In the genomic region with DNA sequence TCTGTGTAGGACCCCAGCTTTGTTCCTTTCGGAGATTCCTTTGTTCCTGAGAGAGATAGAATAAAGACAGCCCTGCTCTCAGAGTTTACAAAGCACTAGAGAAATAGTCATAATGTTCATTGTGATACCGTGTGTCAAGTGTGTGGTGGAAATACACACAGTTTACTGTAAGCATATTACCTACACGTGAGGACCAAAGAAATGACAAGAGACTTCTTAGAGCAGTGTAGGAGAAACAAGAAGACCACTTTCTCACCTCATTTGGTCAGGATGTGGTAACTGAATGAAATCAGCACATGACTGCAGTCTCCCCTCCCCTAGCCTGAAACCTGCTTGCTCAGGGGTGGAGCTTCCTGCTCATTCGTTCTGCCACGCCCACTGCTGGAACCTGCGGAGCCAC, we compare ENCODE assay signal across 1 mouse cellular context.
TF ChIP-seq lines count a peak whose summit lies in the region.

No protein-coding gene starts in this region.

TF ChIP-seq in MEL, 35 proteins besides CTCF, POLR2A, EP300 and RAD21:
- TF ChIP-seq TCF12 (IDR thresholded peaks at IDR 0.05; ENCODE audit: low read depth, low read length) (peak; percentile 50; the same call in 1 of the 2 replicates), SIN3A (IDR thresholded peaks at IDR 0.05; ENCODE audit: low read length) (peak; percentile 13; the same call in 1 of the 2 replicates), RCOR1 (IDR thresholded peaks at IDR 0.05; ENCODE audit: low read depth, low read length) (no peak), HCFC1 (IDR thresholded peaks at IDR 0.05; ENCODE audit: low read depth, low read length) (no peak), CHD1 (IDR thresholded peaks at IDR 0.05; ENCODE audit: low read depth, low read length) (0 out of 2 replicates have a peak, but pooled peaks have one; percentile 17), MXI1 (IDR thresholded peaks at IDR 0.05; ENCODE audit: low read depth, low read length) (peak; percentile 89), ZC3H11A (IDR thresholded peaks at IDR 0.05; ENCODE audit: low read depth, low read length) (no peak), JUND (IDR thresholded peaks at IDR 0.05; ENCODE audit: low read depth, low read length) (no peak), BHLHE40 (IDR thresholded peaks at IDR 0.05; ENCODE audit: borderline replicate concordance, low read depth, low read length) (peak; percentile 74), ELF1 (IDR thresholded peaks at IDR 0.05; ENCODE audit: low read depth, low read length) (0 out of 2 replicates have a peak, but pooled peaks have one; percentile 4), NELFE (IDR thresholded peaks at IDR 0.05; ENCODE audit: low read depth, low read length) (peak; percentile 90), TAL1 (IDR thresholded peaks at IDR 0.05; ENCODE audit: low read length) (no peak), MYB (IDR thresholded peaks at IDR 0.05; ENCODE audit: low read depth, low read length) (no peak), ZKSCAN1 (IDR thresholded peaks at IDR 0.05; ENCODE audit: low read depth, low read length) (no peak), ZNF384 (IDR thresholded peaks at IDR 0.05; ENCODE audit: low read depth, low read length) (no peak), POLR2AphosphoS5 (IDR thresholded peaks at IDR 0.05; ENCODE audit: borderline replicate concordance, low read depth, low read length) (peak; percentile 72; the same call in 1 of the 2 replicates), NRF1 (IDR thresholded peaks at IDR 0.05; ENCODE audit: insufficient read depth, low read depth, low read length, poor library complexity, severe bottlenecking) (no peak), ETS1 (IDR thresholded peaks at IDR 0.05; ENCODE audit: low read depth, low read length) (peak; percentile 26; the same call in 1 of the 2 replicates), MYC (IDR thresholded peaks at IDR 0.05; ENCODE audit: low read depth, low read length) (peak; percentile 68; the same call in 1 of the 2 replicates), CHD2 (IDR thresholded peaks at IDR 0.05; ENCODE audit: low read length) (no peak), GATA1 (IDR thresholded peaks at IDR 0.05; ENCODE audit: low read depth, low read length) (no peak), KAT2A (conservative IDR thresholded peaks at IDR 0.05; ENCODE audit: low read depth, low read length) (no peak), GABPA (IDR thresholded peaks at IDR 0.05; ENCODE audit: low read depth, low read length) (no peak), SMC3 (IDR thresholded peaks at IDR 0.05; ENCODE audit: low read depth, low read length) (no peak), USF2 (IDR thresholded peaks at IDR 0.05; ENCODE audit: borderline replicate concordance in 1 of 2, insufficient read depth in 1 of 2, low read depth in 1 of 2, low read length in 2 of 2) (no peak), UBTF (IDR thresholded peaks at IDR 0.05; ENCODE audit: borderline replicate concordance, insufficient read depth, low read depth, low read length) (no peak), MEF2A (IDR thresholded peaks at IDR 0.05; ENCODE audit: extremely low read depth, insufficient replicate concordance, low read depth, low read length, poor library complexity, severe bottlenecking) (no peak), ZMIZ1 (IDR thresholded peaks at IDR 0.05; ENCODE audit: low read depth, low read length) (peak; percentile 49; the same call in 1 of the 2 replicates), MAZ (IDR thresholded peaks at IDR 0.05; ENCODE audit: low read depth, low read length) (0 out of 2 replicates have a peak, but pooled peaks have one; percentile 41), POLR2AphosphoS2 (IDR thresholded peaks at IDR 0.05; ENCODE audit: low read length) (peak; percentile 93), MAX (IDR thresholded peaks at IDR 0.05; ENCODE audit: low read length) (peak; percentile 74), MAFK (IDR thresholded peaks at IDR 0.05; ENCODE audit: borderline replicate concordance, low read depth, low read length) (no peak), USF1 (IDR thresholded peaks at IDR 0.05; ENCODE audit: low read depth, low read length) (peak; percentile 82), TBP (IDR thresholded peaks at IDR 0.05; ENCODE audit: low read depth, low read length) (peak; percentile 82), E2F4 (IDR thresholded peaks at IDR 0.05; ENCODE audit: borderline replicate concordance, low read depth, low read length) (no peak)
